Mouse (Mus musculus) leukemia stem cell, adult 10-12 weeks (primary cell): Measurements from ENCODE around the gene Utf1. TPM values are rescaled to one million over a fixed set of nuclear protein-coding genes. Genes with fewer than 3 reads are reported as not detected.

Experiments
- polyA plus RNA-seq: library from polyadenylated mRNA; stranded (reverse); fragments of >175 nt; gene quantifications from 2 replicates; pipeline ENCODE4 v1.2.3, GENCODE M21; 2012; ENCODE audit warnings: low replicate concordance

The Utf1 gene
- 0.39 and 0.77 TPM in 2 replicates for polyA plus RNA-seq

GRCm38 (mm10) chr7:139943674-139944281 is at the start of gene Utf1:
Gene Utf1, plus strand, starts transcription at chr7:139943789.

GRCm38 (mm10) chr7:139894655-139895557 is 48.7 kb upstream of the Utf1 start, which contains the start of gene Kndc1:
Gene Kndc1, plus strand, starts transcription at chr7:139894696.

GRCm38 (mm10) chr7:139978278-139978892 is 34.8 kb downstream of the Utf1 start, which contains the start of gene 6430531B16Rik:
Gene 6430531B16Rik, minus strand, starts transcription at chr7:139978755.

GRCm38 (mm10) chr7:139992406-139992805 is 48.8 kb downstream of the Utf1 start, which contains the start of gene Adam8:
Gene Adam8, minus strand, starts transcription at chr7:139992562.

Other genes with a start within 250 kb of the Utf1 start
- not detected in 2 replicates for gene Adgra1, start 109.6 kb upstream of the Utf1 start, polyA plus RNA-seq
- gene Kndc1, start 49.1 kb upstream of the Utf1 start, polyA plus RNA-seq = 0.06 TPM in 1 of 2 replicates, not detected in the other
- not detected in 2 replicates for gene 6430531B16Rik, start 35.0 kb downstream of the Utf1 start, polyA plus RNA-seq
- gene Adam8, start 48.8 kb downstream of the Utf1 start, polyA plus RNA-seq = 2.5 and 4.3 TPM in 2 replicates
- gene Zfp511, start 92.6 kb downstream of the Utf1 start, polyA plus RNA-seq = 15.0 and 21.8 TPM in 2 replicates
- 2.9 and 8.4 TPM in 2 replicates for gene Tubgcp2, start 92.9 kb downstream of the Utf1 start, polyA plus RNA-seq
- not detected in 2 replicates for gene Msx3, start 105.3 kb downstream of the Utf1 start, polyA plus RNA-seq
- not detected in 2 replicates for gene Caly, start 138.8 kb downstream of the Utf1 start, polyA plus RNA-seq
- not detected in 2 replicates for gene Prap1, start 149.6 kb downstream of the Utf1 start, polyA plus RNA-seq
- 22.3 and 34.2 TPM in 2 replicates for gene Fuom, start 158.7 kb downstream of the Utf1 start, polyA plus RNA-seq
- 2.6 and 4.2 TPM in 2 replicates for gene Paox, start 172.0 kb downstream of the Utf1 start, polyA plus RNA-seq
- gene Echs1, start 172.7 kb downstream of the Utf1 start, polyA plus RNA-seq = 2.1 and 6.3 TPM in 2 replicates
- 5.5 and 5.9 TPM in 2 replicates for gene Mtg1, start 193.8 kb downstream of the Utf1 start, polyA plus RNA-seq
- not detected in 2 replicates for gene Sprn, start 211.1 kb downstream of the Utf1 start, polyA plus RNA-seq
- not detected in 2 replicates for gene Olfr522, start 221.0 kb downstream of the Utf1 start, polyA plus RNA-seq
- not detected in 2 replicates for gene Olfr523, start 229.4 kb downstream of the Utf1 start, polyA plus RNA-seq